Mouse (Mus musculus): Measurements from ENCODE around the gene Rtp4.

DNA sequence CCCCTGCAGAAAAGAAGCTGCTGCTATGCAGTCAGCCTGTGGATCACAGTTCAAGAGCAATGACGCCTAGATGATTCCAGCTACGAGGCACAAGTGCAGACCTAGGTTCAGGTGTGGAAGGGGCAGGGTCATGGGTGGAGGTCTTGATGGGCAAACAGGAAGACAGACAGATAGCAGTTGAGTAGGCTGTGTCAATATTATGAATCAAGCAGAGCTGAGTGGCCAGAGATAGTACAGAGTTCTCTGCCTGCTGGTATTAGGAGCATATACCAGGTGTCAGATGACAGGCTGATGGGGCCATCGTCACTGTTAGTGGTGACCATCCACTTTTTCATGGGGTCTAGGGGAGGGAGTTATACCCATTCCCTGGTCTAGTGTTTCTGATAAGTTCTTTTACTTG lies 13.6 kb downstream of the Rtp4 start:
- no peak for TF ChIP-seq EP300 (IDR thresholded peaks at IDR 0.05; ENCODE audit: low read depth)
- no peak for TF ChIP-seq CTCF (IDR thresholded peaks at IDR 0.05; ENCODE audit: low read depth)
